Mouse (Mus musculus) heart, postnatal 25 days (tissue): ENCODE data around the gene Unc13c. TPM values are rescaled to one million over a fixed set of nuclear protein-coding genes. Genes with fewer than 3 reads are reported as not detected.

ENCODE experiments used
- DNase-seq: peaks from one replicate; pipeline ENCODE4 v3.0.0; 2022; ENCODE audit warnings: low spot score
- intact Hi-C: fragments of 180-260 bp; cut with DNase I; formaldehyde crosslinking; loops from one replicate; pipeline ENCODE4 v1.15.1; 2025
- total RNA-seq, 2 experiments: library from RNA; stranded (reverse); gene quantifications; 2 replicates each; pipeline ENCODE4 v1.2.3; 2021

Unc13c gene
- total RNA-seq = under 1 TPM; 0.22 to 0.23 TPM

- no peak for DNase-seq
- intact Hi-C loops = no loop called here
These were observed at the start of gene Unc13c for GRCm38 (mm10) chr9:73968641-73969121. TSS of gene Unc13c (minus strand) at chr9:73968966.

GRCm38 (mm10) chr9:74007976-74008686 lies 39.4 kb upstream of the Unc13c start:
- no peak for DNase-seq
- intact Hi-C loops = no loop called here

- intact Hi-C loops = no loop called here
- no peak for DNase-seq
These were observed 33.7 kb upstream of the Unc13c start for GRCm38 (mm10) chr9:74002388-74002990.

- intact Hi-C loops = no loop called here
- DNase-seq = no peak
These were observed 19.3 kb upstream of the Unc13c start for GRCm38 (mm10) chr9:73988096-73988495.

GRCm38 (mm10) chr9:73987236-73987635 lies 18.5 kb upstream of the Unc13c start:
- DNase-seq = no peak
- intact Hi-C loops = no loop called here

GRCm38 (mm10) chr9:73982597-73983344 lies 14.0 kb upstream of the Unc13c start:
- intact Hi-C loops = loop anchor here (1.0 to 2.0 kb wide), 3 partner anchors 425 to 828 kb away; no protein-coding TSS in a partner anchor
- DNase-seq = no peak

- no peak for DNase-seq
- intact Hi-C loops = no loop called here
These were observed 3.7 kb upstream of the Unc13c start for GRCm38 (mm10) chr9:73972327-73972988.

- intact Hi-C loops = no loop called here
These were observed 2.0 kb upstream of the Unc13c start for GRCm38 (mm10) chr9:73970717-73971116.

GRCm38 (mm10) chr9:73965322-73965915 lies 3.3 kb downstream of the Unc13c start:
- DNase-seq = no peak
- intact Hi-C loops = no loop called here

More at GRCm38 (mm10) chr9:73970717-73971116, 2.0 kb upstream of the Unc13c start:
- no peak for DNase-seq

- intact Hi-C loops = no loop called here
- no peak for DNase-seq
These were observed 6.3 kb downstream of the Unc13c start for GRCm38 (mm10) chr9:73962471-73962870.

GRCm38 (mm10) chr9:73952331-73952730 lies 16.4 kb downstream of the Unc13c start:
- DNase-seq = no peak

GRCm38 (mm10) chr9:73951586-73951985 lies 17.2 kb downstream of the Unc13c start:
- intact Hi-C loops = no loop called here
- DNase-seq = no peak

More at GRCm38 (mm10) chr9:73952331-73952730, 16.4 kb downstream of the Unc13c start:
- intact Hi-C loops = no loop called here

- intact Hi-C loops = no loop called here
- no peak for DNase-seq
These were observed 33.9 kb downstream of the Unc13c start for GRCm38 (mm10) chr9:73934844-73935243.

- no peak for DNase-seq
- intact Hi-C loops = no loop called here
These were observed 36.8 kb downstream of the Unc13c start for GRCm38 (mm10) chr9:73931988-73932387.

GRCm38 (mm10) chr9:73927276-73927675 lies 41.5 kb downstream of the Unc13c start:
- intact Hi-C loops = no loop called here
- DNase-seq = no peak

GRCm38 (mm10) chr9:73922449-73923115 lies 46.2 kb downstream of the Unc13c start:
- intact Hi-C loops = no loop called here
- DNase-seq = no peak

GRCm38 (mm10) chr9:73905959-73906358 lies 62.8 kb downstream of the Unc13c start:
- DNase-seq = no peak
- intact Hi-C loops = no loop called here

GRCm38 (mm10) chr9:73898516-73898915 lies 70.2 kb downstream of the Unc13c start:
- no peak for DNase-seq
- intact Hi-C loops = no loop called here

GRCm38 (mm10) chr9:73896210-73896609 lies 72.6 kb downstream of the Unc13c start:
- intact Hi-C loops = no loop called here
- no peak for DNase-seq
